Mouse (Mus musculus) E14TG2a.4 (cell line): ENCODE results near the gene Adprhl2.

ENCODE experiments used
- H3K27me3 ChIP-seq: 2 replicates; pipeline ENCODE4 v1.6.1; 2014; ENCODE audit warnings: low read length, control low read depth; ENCODE audit not compliant: insufficient read depth
- H3K36me3 ChIP-seq: 2 replicates; pipeline ENCODE4 v1.6.1; 2014; ENCODE audit warnings: low read length, control low read depth; ENCODE audit not compliant: insufficient read depth
- H3K4me1 ChIP-seq: replicated peaks from 2 replicates; pipeline ENCODE4 v1.6.1; 2014; ENCODE audit warnings: low read depth, low read length, control low read depth
- H3K4me3 ChIP-seq: replicated peaks from 2 replicates; pipeline ENCODE4 v1.5.1; 2014; ENCODE audit warnings: mild to moderate bottlenecking, low read length
- H3K9me3 ChIP-seq: 2 replicates; pipeline ENCODE4 v1.6.1; 2014; ENCODE audit warnings: low read length, control low read depth
- CTCF ChIP-seq: conservative IDR thresholded peaks from 2 replicates; pipeline ENCODE4 v1.5.1; 2014; ENCODE audit warnings: low read length
- NANOG ChIP-seq: IDR thresholded peaks from 2 replicates; pipeline ENCODE4 v1.6.1; 2014; ENCODE audit warnings: borderline replicate concordance, low read length, mixed read lengths
- POU5F1 ChIP-seq: IDR thresholded peaks from 2 replicates; pipeline ENCODE4 v1.6.1; 2014; ENCODE audit warnings: low read length, borderline replicate concordance

The Adprhl2 gene

DNA sequence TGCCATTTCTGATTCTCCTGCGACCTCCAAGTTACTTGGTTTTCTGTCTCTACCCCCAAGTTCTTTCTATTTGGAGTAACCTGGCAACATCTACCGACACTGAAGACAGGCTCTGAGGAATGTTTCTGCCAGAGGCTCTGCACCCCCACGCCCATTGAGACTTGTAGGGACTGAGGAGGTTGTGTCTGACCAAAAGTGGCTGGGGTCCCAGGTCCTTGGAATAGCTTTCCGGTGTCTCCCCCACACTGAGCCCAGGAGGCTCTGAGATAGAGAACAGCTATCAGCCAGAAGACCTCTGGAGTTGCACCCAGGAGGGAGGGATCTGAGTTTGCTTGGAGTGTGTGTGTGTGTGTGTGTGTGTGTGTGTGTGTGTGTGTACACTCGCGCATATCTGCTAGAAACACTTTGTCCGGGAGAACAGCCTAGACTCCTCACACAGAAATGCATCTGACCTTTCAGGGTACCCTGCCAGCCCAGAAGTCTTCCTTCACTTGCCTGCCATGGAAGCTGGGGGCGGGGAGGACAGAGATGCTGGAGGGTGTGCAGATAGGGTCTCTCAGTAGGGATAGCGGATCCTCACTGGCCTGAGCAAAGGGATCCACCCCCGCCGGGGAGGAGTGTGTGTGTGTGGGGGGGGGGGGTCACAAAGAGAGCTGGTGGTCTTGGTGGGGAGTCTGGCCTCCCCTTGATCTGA lies 34.1 kb downstream of the Adprhl2 start:
- Histone ChIP-seq H3K9me3 (no peaks in the 10 kb centered on the region), H3K4me1 (peaks cover 50% of the 10 kb centered on the region), H3K4me3 (peak overlapping the region; percentile 73; the same call in 1 of the 2 replicates), H3K36me3 (no peaks in the 10 kb centered on the region), H3K27me3 (peaks cover 87% of the 10 kb centered on the region)
- TF ChIP-seq NANOG (no peak), POU5F1 (no peak), CTCF (no peak)

DNA sequence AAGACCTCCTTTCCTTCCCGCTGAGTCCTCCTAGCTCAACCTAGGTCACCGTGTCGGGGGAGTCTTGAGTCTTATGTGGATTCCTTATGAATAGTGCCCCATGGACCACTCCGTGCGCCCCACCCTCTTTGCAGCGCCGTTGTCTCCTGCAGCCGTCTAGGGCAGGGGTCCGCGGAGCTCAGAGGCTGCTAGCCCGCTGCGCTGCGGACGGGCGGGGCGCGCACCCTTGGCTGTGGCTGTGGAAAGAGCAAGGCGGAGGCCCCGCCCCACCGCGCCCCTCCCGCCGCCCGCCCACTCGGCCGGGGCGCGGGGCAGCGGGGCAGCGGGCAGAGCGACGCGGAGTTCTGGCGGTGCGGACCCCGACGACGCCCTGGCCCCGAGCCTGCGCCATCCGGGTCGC lies 35.0 kb downstream of the Adprhl2 start, which contains the start of gene Col8a2:
Gene Col8a2 (plus strand): TSS at position 302 of the 400 bp plus-strand sequence.
- H3K27me3 ChIP-seq, result peaks cover 87% of the 10 kb centered on the region
- TF ChIP-seq NANOG (no peak), POU5F1 (no peak), CTCF (no peak)

DNA sequence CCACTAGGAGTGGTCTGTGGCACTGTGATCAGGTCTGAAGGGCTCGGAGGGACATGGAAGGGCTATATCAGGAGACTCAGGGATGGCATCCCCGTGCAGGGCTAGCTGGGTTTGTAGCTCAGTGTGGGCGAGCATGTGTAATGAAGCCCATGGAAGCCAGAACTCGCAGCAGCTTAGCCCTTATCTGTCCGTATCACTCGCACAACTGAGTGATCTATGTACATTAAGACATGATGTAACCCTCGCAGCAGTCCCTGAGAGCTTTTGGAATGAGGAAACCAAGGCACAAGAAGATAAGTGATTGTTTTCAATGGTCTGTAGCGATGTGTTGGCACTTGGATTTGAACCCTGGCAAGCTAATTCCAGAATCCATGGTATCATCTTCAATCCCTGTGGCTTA lies 37.9 kb downstream of the Adprhl2 start:
- no peak overlapping the region for H3K4me3 ChIP-seq
- no peaks in the 10 kb centered on the region for H3K9me3 ChIP-seq
- no peaks in the 10 kb centered on the region for H3K36me3 ChIP-seq
- peaks cover 83% of the 10 kb centered on the region for H3K27me3 ChIP-seq
- no peak for TF ChIP-seq NANOG
- TF ChIP-seq CTCF, result no peak
- no peak for TF ChIP-seq POU5F1
- peaks cover 67% of the 10 kb centered on the region for H3K4me1 ChIP-seq

More for the DNA sequence above, 35.0 kb downstream of the Adprhl2 start, which contains the start of gene Col8a2:
- H3K9me3 ChIP-seq, result no peaks in the 10 kb centered on the region
- peak within 1 kb of the TSS; percentile 73 for H3K4me3 ChIP-seq
- H3K4me1 ChIP-seq, result peaks cover 58% of the 10 kb centered on the region
- no peaks in the 10 kb centered on the region for H3K36me3 ChIP-seq

DNA sequence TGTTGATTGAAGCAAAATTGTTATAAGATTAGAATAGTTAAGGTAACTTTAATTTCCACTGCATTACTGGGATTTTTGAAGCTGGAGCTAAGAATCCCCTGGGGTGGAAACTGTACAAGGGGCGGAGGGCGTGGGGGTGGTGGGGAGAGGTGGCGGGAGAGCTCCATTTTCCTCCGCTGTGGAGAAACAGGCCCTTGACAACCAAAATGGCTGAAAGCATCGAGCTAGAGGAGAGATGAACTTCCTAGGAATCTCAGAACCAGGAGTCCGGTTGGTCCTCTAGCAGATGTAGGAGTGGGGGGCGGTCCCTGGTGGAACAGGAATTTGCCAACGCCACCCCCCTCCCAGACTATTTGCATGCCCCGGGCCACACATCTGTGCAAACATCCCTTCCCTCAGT lies 39.8 kb downstream of the Adprhl2 start:
- Histone ChIP-seq H3K27me3 (peaks cover 67% of the 10 kb centered on the region), H3K36me3 (no peaks in the 10 kb centered on the region), H3K4me3 (peak overlapping the region; percentile 35), H3K4me1 (peaks cover 65% of the 10 kb centered on the region), H3K9me3 (no peaks in the 10 kb centered on the region)
- TF ChIP-seq CTCF, result no peak
- TF ChIP-seq NANOG, result no peak
- no peak for TF ChIP-seq POU5F1

DNA sequence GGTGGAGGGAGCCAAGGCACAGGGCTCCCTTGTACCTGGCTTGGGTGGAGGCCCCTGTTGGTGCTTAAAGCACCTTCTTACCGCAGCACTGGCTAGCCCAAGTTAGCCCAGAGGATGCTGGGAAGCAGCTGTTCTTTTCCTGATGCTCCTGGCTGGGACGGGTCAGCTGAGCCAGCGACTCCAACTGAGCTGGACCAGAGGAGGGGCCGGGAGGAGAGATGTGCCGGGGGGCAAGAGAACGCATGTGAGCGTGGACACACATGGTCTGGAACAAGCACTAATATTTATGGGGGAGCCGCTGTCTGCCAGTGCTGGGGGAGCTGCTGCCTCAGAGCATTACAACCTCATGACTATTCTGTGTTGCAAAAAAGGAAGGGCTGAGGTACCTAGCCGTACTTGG lies 42.5 kb downstream of the Adprhl2 start:
- H3K36me3 ChIP-seq, result peaks cover 2% of the 10 kb centered on the region
- H3K27me3 ChIP-seq, result peaks cover 46% of the 10 kb centered on the region
- TF ChIP-seq CTCF (no peak), NANOG (no peak), POU5F1 (no peak)
- peak overlapping the region; percentile 73 for H3K4me3 ChIP-seq
- H3K9me3 ChIP-seq, result no peaks in the 10 kb centered on the region
- H3K4me1 ChIP-seq, result peaks cover 64% of the 10 kb centered on the region

DNA sequence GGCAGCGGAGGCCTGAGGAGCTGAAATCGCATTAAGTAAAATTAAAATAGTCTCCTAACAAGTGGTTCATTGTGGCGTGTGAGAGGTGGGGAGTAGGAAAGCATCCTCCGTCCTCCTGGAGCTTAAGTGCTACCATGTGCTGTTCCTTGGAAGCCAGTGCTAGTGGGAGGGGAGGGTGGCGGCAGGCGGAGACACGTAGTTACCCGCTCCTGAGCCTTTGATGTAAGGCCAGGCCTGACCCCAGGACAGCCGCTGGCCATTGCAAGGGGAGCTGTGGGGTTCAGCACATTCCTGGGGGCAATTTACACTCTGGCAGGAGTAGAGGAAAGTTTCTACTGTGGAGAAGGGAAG lies 43.0 kb downstream of the Adprhl2 start:
- TF ChIP-seq POU5F1 (no peak), NANOG (no peak), CTCF (no peak)
- Histone ChIP-seq H3K4me1 (peaks cover 67% of the 10 kb centered on the region), H3K36me3 (peaks cover 7% of the 10 kb centered on the region), H3K27me3 (peaks cover 45% of the 10 kb centered on the region), H3K4me3 (peak overlapping the region; percentile 73), H3K9me3 (no peaks in the 10 kb centered on the region)

DNA sequence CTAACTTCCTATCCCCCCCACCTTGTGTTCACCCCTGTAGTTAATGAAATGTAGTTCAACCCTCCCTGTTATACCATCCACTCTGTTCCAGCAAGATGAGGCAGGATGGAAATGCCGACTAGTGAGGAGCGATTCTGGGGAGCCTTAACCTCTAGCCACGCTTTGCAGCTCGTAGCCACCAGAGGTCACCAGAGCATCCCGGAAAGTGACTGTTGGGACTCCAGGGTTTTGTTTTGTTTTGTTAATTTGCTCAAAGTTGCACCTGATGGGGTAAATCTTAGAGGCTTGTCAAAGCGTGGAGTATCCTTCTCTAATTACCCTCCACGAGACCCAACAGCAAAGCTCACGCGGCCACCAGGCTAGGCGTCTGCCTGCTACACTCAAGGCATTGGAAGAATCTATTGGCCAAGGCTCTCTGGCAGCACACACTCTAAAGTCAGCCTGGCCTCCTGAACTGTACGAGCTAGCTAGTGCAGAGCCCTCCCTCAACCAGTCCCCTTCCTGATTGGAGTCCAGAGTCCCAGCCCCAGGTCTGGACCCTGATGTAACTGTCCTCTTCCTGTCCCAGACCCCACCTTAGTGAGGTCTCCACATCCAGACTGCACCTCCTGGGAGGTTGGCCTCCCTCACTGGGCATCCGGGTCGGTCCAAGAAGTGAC lies 43.5 kb downstream of the Adprhl2 start:
- Histone ChIP-seq H3K27me3 (peaks cover 40% of the 10 kb centered on the region), H3K36me3 (peaks cover 12% of the 10 kb centered on the region), H3K4me1 (peaks cover 72% of the 10 kb centered on the region), H3K4me3 (peak overlapping the region; percentile 73), H3K9me3 (no peaks in the 10 kb centered on the region)
- TF ChIP-seq POU5F1, result no peak
- TF ChIP-seq NANOG, result no peak
- peak; percentile 75 for TF ChIP-seq CTCF

DNA sequence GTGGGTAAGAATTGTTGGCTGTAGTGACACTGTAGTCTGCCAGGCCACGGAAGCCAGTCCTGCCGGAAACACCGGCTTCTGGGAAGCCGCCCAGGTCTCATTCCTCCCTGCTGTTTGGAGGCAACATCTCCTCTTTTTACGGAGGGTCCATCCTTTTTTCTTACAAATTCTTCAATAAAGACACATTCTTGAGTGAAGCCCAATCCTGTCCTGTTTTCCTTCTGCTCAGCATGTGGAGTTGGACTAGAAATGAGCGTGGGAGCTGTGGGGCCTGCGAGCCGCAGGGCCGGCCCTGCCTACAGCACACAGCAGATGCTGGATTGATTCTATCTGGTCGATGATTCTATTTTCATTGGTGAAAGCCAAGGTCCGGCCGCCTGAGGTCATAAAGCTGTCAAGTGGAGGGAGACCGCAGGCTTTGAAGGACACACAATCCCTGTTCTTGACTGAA lies 45.8 kb downstream of the Adprhl2 start:
- no peaks in the 10 kb centered on the region for H3K9me3 ChIP-seq
- H3K27me3 ChIP-seq, result peaks cover 26% of the 10 kb centered on the region
- H3K36me3 ChIP-seq, result peaks cover 23% of the 10 kb centered on the region
- no peak for TF ChIP-seq POU5F1
- no peak for TF ChIP-seq CTCF
- no peak for TF ChIP-seq NANOG
- H3K4me1 ChIP-seq, result peaks cover 66% of the 10 kb centered on the region
- no peak overlapping the region for H3K4me3 ChIP-seq
